Mouse (Mus musculus): ENCODE data around the gene Lsg1.

Gene Lsg1

GRCm38 (mm10) chr16:30600431-30601045, 13.1 kb upstream of the Lsg1 start:
- peak; percentile 54 for DNase-seq

DNA sequence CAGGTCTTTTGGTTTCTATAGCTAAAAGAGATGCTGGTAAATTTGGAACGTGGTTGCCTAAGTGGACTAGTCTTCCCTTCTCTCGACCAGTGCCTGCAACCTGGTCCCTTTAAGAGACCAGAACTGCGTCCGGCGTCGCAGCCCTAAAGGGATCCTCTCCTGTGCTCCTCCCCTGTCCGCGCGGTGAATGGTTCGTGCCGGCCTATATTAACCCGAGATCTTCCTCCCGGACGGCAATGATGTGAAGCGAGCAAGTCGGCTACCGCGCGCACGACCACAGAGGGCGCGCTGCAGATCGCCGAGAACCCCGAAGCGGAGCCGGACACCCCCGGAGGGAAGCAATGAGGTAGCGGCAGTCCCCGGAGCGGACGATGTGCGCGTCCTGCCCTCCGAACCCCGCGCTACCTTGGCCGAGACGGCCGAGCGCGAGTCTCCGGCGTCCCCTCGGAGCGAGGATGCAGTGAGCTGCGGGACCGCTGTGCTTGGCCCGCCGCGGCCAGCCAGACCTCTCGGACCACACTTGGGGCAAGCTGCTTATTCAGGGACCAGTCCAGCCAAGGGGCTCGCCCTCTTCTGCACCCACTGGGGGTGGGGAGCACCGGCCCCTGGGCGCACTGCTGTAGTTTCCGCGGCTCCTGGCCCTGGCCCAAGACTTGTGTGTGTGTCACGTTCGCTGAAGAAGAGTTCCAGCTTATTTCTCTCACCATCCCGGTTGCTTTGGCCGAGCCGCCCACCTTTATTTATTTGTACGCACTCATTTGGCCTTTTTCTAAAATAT, 12.3 kb upstream of the Lsg1 start, which contains the start of gene Fam43a:
Gene Fam43a, plus strand, starts transcription at position 233 of the 778 bp plus-strand sequence.
- peak; percentile 87 for DNase-seq

DNA sequence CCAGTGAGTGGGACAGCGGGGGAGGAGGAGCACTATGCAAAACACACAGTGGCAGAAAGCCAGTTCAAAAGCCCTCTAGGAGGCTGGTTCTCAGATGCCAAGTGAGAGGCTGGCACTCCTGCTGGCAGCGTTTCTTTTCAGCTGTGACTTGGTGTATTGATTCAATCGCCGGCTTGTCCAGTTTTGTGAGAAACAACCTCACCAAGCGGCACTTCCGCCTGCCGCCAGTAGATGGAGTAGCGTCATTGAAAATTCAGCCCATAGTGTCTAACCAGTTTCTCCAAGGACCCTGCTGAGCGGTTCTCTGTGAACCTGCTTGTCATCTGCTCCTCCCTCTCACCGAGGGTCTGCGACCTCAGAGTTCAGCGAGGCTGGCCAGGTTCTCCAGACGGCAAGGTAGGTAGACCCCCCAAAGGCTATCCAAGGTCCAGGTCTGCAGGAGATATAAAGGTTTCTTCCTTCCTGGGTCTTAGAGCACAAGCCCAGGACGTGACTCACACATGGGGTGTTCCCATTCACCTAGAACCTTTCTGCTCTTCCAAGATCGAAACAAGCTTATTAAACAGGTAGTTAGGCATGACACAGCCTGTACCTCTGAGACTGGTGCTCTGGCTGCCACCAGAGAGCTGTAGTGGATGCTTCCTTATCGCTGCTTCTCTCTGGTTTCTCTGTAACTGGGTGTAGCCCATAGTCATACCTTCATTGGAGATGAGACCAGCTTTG, 9.7 kb upstream of the Lsg1 start:
- DNase-seq: peak; percentile 90

DNA sequence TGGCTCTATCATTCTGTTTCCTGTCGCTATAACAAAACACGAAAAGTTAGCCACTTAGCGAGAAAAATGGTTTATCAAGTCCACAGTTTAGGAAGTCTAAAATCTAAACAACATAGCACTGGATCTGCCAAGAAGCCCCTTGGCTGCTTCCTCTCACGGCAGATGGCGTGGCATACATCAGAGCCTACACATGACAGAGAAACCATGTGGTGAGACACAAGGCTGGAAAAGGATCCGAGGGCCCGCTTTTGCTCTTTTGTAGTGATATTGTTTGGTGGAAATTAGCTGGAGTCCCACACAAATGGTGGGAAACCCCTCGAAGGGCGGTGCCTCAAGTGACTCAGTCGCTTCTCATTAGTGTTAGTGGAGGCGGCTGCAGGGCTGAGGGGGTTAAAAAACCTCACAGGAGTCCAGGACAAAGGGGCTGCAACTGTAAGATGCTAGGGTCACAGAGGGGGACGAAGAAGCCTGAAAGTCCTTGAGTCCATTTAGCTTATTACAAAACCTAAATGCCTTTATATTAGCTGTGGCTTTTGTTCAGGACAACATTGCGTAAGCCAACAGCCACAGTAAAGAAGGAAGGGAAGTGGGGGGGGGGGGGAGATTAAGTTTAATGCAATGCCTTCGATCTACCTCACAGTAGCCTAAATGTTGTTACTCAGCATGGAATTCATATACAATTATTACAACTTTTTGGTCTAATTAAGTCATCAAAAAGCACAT, 8.6 kb upstream of the Lsg1 start:
- no peak for DNase-seq

GRCm38 (mm10) chr16:30595356-30595755, 8.0 kb upstream of the Lsg1 start:
- no peak for DNase-seq

DNA sequence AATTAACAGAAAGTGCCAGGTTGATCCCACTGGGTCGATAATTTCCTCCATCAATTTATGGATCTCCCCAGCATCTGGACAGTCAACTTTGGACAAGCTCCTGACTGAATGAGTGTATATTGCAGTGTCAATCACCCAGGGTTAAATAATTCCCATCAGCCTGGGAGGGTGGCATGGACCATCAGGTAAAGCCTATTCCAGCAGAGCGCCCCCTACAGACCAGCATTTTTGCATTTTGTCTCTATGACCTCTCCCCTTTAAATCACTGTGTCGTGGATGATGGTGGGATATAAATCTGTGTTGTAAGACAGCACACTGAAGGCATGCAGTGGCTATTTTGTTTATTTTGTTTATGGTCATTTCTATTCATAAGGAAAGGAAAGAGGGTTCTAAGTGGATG, 4.6 kb upstream of the Lsg1 start:
- no peak for DNase-seq

DNA sequence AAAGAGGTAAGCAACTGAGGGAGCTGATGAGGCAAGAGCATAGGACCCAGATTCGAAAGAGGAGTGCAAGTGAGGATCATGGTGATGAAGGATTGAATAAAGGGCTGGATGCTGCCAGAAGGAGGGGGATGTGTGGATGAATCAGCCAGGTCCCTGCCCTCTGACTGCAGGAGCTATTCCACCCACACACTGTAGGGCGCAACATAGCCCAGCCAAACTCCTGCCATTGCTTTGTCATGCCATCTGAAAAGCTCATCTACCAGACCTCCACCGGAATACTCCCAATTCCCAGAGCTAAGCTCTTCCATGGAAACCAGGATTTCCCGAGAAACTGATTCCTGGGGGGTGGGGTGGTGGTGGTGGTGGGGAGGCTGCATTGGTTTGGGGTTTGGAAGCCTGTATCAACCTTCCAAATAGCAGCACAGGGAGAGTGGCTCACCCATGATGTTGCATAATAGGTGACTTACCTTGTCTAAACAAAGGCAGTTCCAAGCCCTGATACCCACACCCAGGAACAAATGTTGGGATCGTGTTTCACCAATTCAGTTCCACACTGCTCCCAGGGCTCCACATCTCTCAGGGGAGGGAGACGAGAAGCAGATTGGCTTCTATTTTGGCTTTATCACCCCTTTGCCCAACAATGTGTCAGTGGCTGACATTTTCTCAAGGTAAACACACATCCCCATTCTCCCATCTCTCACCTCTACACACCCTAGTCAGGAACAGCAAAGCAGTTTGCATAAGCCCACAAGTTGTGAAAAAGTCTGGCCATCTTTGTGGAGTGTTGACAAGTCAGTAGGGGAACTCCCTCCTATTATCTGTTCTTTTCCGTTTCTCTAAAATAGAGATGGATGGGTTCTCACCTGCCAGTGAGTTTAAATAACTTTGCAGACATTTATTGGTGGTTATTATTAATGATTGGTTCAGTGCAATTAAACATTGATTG, 3.1 kb upstream of the Lsg1 start:
- DNase-seq: no peak

DNA sequence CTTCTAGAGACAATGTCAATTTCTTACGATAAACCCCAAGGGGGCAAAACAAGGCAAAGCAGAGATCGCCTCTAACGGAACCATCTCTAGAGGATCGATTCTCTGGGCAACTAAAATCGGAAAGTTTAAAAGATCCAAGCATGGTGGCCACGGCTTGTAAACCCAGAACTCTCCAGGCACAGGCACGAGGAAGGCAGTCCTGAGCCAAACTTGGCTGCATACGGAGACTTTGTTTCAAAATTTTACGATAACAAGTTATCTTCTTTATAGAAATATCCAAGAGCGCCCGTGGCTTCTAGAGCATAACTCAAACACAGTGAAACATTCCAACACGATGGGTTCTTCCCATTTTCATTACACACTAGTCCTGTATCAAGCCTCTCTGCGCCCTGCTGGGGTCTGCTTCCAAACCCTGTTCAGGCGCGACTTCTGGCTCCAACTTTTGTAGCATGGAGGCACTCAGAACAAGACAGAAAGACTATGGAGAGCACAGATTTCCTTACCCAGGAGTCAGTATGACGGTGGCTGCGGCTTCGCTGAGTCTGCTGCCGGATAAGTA, 378 bp downstream of the Lsg1 start:
- DNase-seq: no peak

GRCm38 (mm10) chr16:30580765-30581164, 6.6 kb downstream of the Lsg1 start:
- no peak for DNase-seq

GRCm38 (mm10) chr16:30576392-30576791, 11.0 kb downstream of the Lsg1 start:
- no peak for DNase-seq

DNA sequence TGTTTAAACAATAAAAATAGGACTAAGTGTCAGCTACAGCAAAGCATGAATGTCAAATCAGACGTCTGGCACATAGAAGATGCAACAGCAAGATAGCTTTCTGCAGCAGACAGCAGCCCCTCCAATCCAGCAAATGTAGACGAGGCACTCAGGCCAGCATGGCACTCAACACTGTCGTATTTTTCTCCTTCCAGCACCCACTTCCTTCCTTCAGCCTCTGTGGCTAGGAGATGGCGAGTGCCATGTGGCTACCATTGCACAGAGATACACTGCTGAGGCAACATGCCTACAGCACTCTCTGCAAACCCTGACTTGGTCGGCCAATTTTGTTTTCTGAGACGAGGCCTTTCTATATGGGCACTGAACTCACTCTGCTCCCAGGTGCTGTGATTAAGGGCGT, 11.6 kb downstream of the Lsg1 start:
- no peak for DNase-seq

- no peak for DNase-seq
Observed at GRCm38 (mm10) chr16:30572239-30572638, 15.2 kb downstream of the Lsg1 start.

DNA sequence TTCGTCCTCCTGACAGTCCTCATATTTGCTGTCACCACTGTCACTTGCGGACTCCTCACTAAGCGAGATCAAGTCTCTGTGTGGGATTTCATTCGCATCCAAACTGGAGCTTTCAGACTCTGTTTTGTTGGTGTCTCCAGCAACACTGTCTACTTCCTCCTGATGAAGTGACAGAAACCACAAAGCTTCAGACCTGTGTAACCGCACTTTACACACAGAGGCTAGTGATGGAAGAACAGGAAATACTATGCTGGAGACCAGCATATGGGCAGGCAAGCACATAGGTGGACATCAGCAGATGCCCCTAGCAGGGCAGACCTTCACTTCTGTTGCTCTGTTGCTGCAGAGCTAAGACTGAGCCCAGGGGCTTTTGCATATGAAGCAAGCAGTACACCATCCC, 16.0 kb downstream of the Lsg1 start:
- no peak for DNase-seq

DNA sequence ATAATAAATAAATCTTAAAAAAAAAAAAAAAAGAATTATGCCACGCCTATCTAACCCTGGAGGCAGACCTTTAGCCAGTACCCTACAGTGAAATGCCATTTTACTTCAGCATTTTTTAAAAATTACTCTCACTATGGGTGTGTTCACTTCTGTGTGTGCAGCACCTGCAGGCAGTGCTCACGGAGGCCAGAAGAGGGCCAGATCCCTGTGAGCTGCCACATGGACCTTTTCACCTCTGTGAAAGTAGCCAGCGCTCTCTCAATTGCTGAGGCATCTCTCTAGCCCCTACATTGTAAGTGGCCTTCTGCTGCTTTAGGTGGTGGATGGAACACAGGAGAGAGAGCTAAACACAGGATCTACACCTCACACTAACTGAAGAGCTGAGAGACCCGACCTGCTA, 17.2 kb downstream of the Lsg1 start:
- no peak for DNase-seq

DNA sequence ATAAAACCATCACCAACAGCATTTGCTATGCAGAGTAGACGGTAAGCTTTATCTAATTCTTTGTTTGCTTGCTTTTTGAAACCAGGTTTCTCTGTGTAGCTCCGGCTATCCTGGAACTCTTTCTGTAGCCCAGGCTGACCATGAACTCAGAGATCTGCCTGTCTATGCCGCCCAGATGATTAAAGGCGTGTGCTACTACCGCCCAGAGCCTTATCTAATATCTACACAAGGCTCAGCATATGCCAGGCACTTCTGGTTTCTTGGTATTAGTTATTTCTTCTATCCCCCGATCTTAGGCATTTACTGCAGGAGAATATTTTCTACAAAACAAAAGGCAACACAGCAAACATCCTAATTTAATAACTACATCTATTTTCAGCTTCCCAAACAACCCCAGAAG, 21.8 kb downstream of the Lsg1 start:
- no peak for DNase-seq

- DNase-seq: no peak
Observed at GRCm38 (mm10) chr16:30560601-30561000, 26.8 kb downstream of the Lsg1 start.

DNA sequence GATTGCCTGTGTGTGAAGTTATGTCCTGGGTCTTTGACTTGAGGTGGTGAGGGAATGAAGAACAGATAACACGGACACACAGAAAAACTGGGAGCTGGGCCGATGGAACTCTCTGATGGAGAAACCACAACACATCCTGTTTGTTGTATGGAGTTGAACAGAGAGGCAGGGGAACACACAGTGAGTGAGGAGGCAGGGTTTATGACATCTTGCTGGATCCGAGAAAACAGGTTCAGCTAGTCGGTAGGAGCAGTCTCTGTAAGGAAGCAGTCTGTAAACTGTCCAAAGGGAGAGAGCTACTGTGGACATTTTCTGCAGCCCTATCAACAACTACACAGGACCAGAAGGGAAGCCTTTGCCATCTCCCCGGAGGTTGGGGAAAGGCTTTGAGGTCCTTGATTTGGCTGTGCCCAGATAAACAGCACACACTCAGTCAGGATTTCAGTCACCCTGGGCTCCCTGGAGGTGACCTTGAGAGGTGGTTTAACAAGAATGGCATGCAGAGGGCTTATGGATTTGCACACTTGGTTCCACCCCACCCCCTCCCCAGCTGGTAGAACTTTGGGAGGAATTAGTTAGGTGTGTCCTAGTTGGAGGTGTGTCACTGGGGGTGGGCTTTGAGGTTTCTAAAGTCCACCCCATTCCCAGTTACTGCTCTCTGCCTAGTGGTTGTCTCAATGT, 27.9 kb downstream of the Lsg1 start:
- no peak for DNase-seq

GRCm38 (mm10) chr16:30554109-30554508, 33.3 kb downstream of the Lsg1 start:
- no peak for DNase-seq

- peak; percentile 78 for DNase-seq
Observed at GRCm38 (mm10) chr16:30552621-30553338, 34.6 kb downstream of the Lsg1 start.

GRCm38 (mm10) chr16:30550748-30551192, 36.6 kb downstream of the Lsg1 start, which contains the start of gene Tmem44:
Tmem44 (minus strand) TSS chr16:30550842.
- peak; percentile 34 for DNase-seq
